Mouse (Mus musculus) adrenal gland, postnatal 14 days (tissue): ENCODE measurements around the gene Fam227a. TPM values are rescaled to one million over a fixed set of nuclear protein-coding genes. Genes with fewer than 3 reads are reported as not detected.

Source experiments
- DNase-seq: peaks from one replicate; pipeline ENCODE4 v3.0.0; 2021; ENCODE audit warnings: mixed read lengths
- long read RNA-seq, 2 experiments: library from polyadenylated mRNA; stranded (forward); transcript quantifications; one replicate each; pipeline ENCODE4 v2.0.0; 2021
- total RNA-seq: library from RNA; stranded (reverse); gene quantifications from 2 replicates; pipeline ENCODE4 v1.2.3, GENCODE M21; 2021

Fam227a gene
- 2.6 and 4.8 TPM in 2 replicates for total RNA-seq
- long read RNA-seq, experiment 1 = 0 reads
- long read RNA-seq, experiment 2 = 0 reads

DNA sequence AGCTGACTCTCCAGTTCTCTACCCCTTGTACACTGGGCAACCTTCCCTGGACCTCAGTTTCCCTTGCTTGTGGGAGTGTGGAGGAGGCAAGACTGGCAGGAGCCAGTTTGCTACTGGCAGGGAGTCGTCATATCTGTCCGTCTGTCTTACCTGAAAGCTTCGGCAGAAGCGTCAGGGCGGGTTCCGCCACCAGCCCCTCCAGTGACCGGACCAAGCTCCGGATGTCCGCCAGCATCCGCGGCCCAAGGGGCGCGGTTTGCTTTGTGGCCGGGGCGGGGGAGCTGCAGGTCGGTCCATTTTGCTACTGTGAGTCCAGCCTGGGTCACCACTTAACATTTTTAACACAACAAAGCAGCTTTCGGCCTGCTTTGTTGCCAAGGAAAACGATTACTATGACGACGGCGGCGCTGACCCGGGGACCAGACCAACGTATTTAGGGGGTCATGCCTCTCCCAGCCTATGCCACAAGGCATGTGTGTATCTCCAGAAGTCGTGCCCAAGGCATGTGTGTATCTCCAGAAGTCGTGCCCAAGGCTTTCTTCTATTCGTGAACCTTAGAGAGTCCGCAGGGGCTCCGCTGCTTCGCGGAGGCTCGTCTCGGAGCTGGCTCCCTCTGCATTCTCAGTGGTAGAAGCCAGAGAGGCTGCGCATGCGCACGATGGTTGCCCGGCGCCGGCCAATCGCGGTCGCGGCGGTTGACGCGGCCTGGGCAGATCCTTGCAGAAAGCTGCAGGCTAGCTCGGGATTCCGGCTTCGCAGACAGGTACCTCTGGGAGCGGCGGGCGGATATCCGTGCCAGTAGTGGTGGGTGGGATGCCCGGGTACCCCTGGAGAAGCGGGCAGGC, at the start of gene Fam227a, which contains the start of gene Cby1:
Gene Fam227a (minus strand): TSS at position 426 of the 845 bp plus-strand sequence.
Gene Cby1 (plus strand): TSS at position 669 of the 845 bp plus-strand sequence.
- DNase-seq = peak; percentile 97

DNA sequence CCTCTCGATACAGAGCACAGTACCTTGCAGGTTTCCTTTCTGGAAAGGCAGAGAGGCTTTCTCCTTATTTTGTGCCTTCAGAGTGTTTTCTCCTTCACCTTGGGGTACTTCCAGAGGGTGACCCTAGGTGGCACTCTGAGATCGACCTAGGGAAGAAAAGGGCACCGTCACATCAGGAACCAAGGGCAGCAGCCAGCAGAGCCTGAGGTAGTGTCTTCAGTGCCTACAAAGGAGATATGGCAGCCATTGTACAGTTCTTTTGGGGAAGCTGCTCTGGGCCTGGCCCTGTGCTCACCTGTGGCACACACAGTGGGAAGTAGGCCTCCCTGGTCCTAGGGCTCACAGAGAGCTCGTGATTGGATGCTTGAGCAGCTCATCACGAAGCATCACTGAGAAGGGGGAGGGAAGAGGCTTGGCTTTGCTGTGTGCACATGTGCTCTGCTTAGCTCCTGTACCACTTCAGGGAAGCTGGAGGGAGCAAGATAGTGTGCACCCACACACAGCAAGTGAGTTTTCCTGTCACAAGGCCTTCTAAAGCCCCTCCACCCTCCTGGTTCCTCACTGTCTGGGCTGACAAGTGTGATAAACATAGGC, 49.6 kb upstream of the Fam227a start:
- DNase-seq = no peak

DNA sequence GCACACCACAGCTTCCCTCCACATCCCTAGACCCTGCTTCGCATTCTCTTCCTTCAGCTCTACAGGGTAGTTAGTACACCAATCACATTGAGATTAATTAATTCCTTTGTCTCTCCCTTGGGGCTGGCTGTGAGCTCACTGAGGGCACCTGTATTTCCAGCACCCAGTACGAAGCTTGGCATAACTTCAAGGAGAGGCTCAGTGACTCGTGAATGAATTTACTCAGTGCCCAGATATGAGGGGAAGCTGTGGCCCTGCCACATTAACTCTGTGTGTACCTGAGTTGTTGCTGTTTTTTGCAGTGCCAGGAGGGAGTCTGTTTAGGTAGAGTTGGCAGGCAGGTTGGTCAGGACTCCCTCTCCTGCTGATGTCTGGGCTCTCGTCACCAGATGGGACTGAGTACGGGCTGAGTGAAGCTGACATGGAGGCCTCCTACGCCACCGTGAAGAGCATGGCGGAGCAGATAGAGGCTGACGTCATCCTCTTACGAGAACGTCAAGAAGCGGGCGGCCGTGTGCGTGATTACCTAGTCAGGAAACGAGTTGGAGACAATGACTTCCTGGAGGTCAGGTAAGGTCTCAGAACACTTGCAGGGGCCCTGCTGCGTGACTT, 48.0 kb upstream of the Fam227a start:
- DNase-seq = no peak

DNA sequence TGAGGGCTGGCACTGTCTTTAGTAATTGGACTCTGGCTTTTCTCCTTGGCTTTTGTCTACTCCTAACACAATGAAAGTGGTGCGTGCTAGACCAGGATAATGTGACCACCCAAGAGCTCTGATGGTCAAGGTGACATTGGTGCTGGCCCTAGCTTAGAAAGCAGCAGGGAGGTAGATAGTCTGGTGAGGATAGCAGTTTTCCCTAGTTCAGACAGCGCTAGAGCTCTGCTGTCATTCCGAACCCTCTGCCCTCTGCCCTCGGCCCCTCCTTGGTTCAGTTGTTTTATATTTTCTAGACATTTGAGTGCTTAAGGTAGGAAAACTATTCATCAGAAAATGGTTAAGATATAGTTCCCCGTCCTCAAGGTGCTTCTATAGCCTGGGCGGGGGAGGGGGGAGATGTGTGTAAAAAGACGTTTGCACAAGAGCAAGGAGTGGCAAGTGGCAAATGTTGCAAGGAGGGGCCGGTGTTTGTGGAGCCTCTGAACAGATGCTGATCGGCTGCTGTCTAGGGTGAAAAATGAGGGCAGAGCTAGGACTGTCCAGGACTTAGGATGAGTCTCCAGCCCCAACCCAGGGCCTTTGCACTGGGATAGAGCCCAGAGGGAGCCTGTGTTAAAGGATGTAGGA, 38.9 kb upstream of the Fam227a start:
- no peak for DNase-seq

DNA sequence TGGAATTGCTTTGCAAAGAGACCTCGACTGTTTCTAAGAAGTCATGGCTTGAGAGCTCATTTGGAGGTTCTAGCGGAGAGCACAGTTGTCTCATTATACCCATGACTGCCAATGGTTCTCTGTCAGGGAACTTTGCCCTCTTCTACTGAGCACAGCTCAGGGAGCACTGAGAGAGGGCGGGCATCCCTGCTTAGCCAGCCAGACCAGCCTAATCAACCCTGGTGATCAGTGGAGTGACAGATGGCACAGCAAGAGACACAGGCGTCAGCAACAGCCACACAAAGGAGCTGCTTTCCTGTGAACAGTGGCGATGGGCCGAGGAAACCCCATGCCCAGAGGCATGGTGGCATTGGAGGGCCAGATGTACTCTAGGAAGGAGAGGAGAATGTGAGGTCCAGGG, 38.3 kb upstream of the Fam227a start:
- DNase-seq = no peak

DNA sequence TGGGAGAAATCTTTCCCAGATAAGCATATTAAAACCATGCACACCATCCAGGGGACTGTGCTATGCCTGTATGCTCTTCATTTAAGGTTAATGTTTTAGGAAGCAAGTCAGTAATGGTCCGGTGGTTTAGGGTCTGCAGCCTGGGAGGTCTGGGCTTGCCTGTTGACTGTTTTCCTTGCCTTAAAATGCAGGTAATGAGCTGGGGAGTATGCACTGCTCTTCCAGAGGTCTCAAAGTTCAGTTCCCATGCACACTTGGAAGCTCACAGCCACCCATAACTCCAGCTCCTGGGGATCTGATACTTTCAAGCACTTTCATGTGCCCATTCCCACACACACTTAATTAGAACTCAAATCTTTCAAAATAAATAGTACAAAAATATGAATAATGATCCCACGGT, 37.8 kb upstream of the Fam227a start:
- DNase-seq = no peak

DNA sequence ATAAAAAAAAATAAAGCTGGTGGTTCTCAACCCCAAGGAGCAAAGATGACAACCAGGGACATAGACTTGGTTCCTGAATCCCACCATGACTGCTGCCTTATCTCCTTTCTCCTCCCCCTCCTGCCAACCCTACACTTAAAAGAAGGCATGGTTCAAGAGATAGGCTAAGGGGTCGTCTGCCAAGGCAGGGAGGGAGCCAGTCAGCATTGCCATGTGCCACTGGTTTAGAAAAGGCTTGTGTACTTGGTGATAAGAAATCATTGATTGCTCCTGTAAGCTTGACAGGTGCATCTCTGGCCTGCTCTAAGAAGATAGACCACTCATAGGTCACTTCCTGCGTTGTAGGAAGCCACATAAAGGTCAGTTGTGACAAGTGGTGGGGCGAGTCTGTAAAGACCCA, 36.8 kb upstream of the Fam227a start:
- DNase-seq = no peak

DNA sequence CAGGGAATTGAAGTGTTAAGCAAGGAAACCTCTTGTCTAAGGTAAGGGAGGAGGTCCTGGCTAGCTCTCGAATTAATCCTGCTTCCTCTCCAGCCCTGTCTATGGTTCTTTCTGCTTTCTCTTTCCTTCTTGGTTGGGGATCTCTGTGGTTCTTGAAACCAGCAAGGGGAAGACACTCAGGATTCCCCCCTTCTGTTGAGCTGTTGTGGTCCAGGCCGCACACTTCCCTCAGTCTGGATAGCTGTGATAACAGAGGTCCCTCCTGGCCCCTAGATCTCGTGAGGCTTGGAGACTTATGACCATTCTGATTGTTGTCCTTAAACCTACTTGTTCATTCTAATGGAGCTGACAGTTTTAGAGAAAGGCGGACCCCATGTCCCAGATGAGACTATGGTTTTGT, 35.8 kb upstream of the Fam227a start:
- DNase-seq = no peak

DNA sequence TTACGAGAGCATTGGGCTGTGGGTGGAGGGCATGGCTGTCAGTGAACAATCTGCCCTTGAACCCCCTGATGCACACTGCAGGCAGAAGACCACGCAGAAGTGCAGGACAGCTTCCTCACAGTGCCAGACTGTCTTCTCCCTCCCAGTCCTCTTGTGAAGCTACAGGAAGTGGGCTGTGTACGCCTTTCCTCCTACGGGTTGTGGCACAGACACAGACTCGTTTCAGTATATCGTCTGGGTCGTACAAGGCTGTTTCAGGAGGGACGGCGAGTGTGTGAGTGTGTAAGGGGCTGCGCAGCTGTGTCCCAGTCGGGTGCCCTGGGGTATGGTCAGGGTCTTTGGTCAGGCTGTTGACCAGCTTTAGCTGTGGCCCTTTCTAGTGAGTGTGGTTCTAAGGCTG, 35.0 kb upstream of the Fam227a start:
- DNase-seq = no peak

DNA sequence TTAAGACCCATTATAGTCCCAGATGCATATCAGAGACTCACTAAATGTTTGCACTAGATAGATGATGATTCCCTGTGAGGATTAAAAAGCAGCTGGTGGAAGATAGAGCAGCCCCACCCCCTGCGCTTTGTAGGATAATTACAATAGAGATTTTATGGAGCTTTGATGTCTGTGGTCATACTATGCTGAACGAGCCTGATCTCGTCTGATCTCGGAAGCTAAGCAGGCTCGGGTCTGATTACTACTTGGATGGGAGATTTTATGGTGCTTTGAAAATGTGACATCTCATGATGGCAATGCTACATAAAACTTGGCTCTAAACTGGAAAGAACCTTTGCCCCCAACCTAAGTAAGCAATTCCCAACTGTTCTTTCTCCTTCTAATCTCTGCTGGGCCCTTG, 33.6 kb upstream of the Fam227a start:
- no peak for DNase-seq

DNA sequence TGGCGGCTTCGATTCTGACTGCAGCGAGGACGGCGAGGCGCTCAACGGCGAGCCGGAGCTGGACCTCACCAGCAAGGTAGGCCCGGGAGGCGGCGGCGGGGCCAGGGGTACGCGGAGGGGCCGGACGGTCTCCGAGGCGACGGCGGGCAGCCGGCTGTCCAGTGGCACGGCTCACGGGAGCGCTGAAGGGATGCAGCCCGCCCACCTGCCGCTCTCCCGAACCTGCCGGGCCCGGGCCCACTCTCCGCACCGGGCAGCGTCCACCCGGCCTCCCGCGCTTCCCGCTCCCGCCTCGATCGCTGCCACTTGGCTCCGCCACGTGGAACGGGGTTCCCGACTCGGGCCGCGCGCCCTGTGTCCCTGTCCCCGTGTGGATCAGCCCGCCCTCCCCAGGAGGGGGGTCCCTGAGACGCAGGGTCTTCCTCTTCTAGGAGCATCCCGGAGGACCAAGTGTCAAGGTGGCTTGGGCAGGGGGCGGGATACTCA, 32.3 kb upstream of the Fam227a start:
- DNase-seq = no peak

DNA sequence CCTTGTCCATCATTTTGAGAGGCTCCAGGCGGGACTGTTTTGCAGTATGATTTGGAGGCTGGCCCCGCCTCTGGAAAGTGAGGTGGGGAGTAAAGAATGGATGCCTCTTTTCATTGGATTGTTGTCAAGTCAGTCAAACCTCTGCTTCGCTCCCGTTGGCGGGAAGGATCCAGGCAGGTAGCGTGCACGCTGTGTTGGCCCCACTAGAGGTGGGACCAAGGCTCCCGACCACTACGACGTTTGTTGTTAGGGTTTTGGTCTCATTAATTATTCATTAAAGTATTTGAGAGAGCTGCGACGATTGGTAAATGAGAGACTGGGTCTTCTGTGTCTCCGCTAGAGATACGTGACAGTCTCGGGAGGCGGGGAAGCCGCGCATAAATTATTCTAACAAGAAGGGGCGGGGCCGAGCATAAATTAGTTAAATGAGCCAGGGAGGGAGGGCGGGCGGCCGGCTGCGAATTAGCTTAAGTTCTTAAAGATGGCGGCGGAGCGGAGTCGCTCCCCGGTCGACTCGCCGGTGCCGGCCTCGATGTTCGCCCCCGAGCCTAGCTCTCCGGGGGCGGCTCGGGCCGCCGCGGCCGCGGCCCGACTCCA, 31.8 kb upstream of the Fam227a start, which contains the start of gene Gtpbp1:
Gene Gtpbp1 (plus strand): TSS at position 420 of the 597 bp plus-strand sequence.
- DNase-seq = peak; percentile 97

DNA sequence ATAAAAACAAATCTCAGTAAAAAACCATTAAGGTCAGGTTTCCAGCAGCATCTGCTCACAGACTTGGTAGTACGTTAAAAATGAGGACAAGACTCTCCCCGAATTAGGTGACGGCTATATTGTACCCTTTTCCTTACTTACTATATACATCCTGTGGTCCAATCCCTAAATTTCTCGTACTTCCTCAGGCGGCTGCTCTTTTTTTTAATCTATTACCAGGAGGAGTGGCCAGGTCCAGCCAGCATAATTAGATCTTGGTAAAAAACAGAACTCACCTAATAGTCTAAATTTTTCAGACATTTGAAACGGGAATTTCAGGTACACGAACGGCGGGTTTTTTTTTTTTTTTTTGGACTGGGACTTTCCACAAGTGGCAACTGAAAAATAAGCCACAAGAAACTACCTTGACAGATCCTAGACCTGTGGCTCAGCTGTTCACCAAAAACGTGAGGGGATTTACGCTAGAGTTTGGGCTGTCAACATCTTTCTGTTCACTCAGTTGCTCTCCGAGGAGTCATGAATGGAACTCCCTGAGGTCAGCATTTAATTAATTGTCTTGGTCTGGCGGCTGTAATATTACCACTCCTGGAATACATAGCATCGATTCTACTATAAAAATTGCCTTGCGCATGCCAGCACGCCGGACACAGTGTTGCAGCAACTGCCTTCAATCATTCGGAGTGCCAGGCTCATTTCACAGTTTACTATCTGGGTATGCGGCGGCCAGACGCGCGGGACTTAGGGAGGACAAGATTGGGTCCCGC, 31.1 kb upstream of the Fam227a start:
- DNase-seq = no peak

DNA sequence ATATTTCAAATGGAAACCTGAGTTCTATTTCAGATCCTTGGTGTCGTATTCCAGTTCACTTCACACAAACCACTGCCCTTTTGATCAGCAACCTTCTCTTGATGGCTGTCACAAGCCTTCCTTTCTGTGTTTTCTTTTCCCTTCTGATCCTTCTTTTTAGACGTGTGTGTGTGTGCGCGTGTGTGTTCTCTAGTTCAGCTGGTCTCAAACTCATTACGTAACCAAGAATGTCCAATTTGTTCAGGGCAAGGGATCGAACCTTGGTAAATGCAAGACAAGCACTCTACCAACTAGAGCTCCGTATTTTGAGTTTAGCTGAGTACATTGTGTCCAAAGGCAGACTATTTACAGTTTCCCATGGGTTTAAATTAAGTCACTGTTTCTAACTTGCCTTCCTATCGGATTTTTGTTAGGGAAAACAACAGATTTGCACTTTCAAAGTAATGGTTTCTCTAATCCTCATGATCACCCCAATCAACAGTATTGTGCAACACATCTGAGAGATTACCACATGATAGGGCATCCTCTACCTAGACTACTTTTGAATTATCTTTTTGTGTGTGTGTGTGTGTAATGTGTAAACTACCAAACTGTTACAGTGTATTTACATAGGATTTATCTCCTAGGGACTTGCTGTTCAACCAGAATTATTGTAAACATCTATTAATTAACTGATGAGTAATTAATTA, 29.7 kb upstream of the Fam227a start:
- no peak for DNase-seq

DNA sequence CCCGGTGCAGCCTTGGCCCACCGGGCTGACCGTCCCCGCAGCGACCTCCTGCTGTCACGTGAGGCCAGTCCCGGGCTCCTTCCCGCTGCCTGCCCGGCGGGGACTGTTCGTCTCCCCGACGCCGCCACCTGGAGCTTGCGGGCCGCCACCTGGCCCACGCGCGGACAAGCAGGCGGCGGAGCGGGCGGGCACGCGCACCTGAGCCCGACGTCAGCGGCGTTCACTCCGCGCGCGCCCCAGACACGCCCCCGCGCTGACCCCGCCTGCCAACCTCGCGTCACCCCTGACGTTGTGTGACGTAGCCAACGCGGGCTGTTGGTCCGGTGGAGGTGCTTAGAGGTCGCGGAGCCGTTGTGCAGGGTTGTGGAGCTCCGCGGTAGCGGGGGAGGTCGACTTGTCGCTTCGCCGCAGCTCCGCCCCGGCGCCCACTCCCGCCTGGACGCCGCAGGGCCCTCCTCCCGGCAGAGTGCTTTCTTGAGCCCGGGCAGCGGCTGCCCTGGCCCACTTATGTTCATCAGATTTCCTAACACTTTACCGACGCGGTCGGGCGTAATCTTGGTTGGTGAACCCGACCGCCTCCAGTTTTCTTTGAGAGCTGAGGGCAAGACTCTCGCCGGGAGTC, 29.0 kb upstream of the Fam227a start, which contains the start of gene Josd1:
Gene Josd1 (minus strand): TSS at position 274 of the 622 bp plus-strand sequence.
- peak; percentile 98 for DNase-seq

DNA sequence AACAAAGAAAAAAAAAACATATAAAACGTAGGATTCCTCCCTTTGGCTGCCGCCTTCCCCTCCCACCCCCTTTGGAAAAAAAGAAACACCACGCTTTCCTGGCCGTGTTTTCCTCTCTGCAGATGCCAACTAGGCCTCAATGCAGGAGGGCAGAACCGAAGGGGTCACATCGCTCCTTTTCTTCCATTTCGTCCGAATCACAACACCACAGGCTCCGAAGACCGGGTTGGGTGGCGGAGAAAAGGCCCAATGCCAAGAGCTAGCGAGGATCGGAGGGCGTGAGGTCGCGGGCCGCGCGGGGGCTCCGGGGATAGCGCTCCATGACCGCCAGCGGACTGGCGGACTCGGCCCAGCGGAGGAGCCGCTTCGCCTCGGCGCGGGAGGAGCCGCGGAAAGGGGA, 28.4 kb upstream of the Fam227a start:
- DNase-seq = peak; percentile 64

DNA sequence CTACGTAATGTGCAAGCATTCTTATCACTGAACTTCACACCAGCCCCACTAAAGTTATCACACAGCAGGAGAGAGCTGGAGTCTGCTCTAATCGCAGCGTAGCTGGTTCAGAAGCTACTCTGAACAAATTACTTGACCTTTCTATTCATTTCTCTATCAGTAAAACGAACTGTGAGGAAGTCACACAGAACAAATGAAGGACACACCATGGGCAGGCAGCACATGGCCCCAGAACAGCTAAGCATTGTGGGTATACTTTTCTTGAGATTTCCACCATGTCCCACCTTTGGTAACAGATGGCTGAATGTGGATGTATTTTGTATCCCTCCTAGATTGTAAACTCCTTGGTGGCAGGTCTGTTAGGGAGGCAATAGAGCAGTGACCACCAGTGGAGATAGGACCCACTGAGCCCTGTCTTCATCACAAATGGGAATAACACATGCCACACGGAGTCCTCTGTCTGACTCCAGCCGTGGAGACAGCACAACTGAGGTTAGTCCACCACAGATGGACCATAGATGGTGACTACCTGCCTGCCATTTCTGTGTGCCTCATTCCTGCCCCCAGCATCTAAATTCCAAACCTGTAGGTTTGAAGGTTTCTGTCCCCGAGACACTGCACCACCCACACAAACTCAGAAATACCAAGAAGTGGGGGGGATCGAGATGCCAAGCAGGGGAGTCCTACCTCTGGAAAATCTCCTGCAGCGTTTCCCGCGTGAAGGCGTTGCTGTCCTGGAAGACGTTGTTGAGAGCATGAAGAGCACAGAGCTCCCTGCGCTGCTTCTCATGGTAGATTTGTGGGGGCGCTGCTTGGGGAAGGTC, 27.5 kb upstream of the Fam227a start:
- DNase-seq = no peak

DNA sequence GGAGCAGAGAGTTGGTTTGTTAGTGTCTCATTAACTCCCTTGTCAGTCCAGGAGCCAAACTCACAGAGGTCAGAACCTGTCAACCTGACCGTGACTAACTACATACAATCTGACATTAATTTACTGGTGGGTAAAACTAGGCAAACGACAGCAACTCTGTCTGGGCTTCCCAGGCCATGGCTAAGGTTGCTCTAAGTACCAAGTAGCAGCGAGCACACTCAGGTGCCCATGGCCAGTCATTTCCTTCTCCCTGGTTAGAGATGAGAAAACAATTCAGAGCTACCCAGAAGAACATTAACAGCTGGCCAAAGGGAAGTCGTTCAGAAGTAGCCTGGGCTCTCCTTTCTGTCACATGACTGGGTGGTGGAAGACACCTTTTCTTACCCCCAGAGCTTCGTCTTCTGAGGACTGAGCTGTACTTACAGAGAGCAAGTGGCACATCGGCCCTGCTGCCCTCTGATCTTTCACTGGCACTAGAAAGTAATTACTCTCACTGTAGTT, 26.4 kb upstream of the Fam227a start:
- DNase-seq = no peak

DNA sequence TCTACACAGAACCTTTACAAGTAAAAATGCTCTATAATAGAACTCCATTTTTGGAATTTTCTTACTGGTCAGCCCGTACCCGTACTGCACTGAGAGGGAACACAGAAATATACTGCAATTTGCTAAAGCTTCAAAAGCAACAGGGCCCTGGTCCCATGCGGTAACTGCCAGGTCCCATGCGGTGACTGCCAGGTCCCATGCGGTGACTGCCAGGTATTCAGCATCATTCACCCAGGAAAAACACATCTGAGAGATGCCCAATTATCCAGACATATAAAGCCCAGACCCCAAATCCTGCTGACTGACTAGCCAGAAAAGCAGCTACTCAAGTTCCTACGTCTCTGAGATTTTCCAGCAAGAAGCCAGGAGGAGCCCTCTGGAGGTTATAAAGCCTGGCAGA, 25.9 kb upstream of the Fam227a start:
- no peak for DNase-seq
